Mouse (Mus musculus) lung, postnatal 0 days (tissue): ENCODE results near the gene Ilf2. TPM values are rescaled to one million over a fixed set of nuclear protein-coding genes. Genes with fewer than 3 reads are reported as not detected.

Experiments used
- ATAC-seq: fragments of 200-750 bp; cut with Nextera tagmentation; 2 replicates; pipeline ENCODE4 v1.8.0; 2017; ENCODE audit warnings: moderate library complexity
- DNase-seq: peaks from one replicate; pipeline ENCODE4 v3.0.0-alpha.2; 2016; ENCODE audit warnings: low spot score
- H3K27ac ChIP-seq: fragments of 300-500 bp; sonication (generic); 2 replicates; pipeline ENCODE4 v1.5.1; 2014; ENCODE audit warnings: antibody characterized with exemption, mild to moderate bottlenecking, low read length, mixed read lengths
- H3K27me3 ChIP-seq: fragments of 300-500 bp; sonication (generic); replicated peaks from 2 replicates; pipeline ENCODE4 v1.6.1; 2014; ENCODE audit warnings: low read length, mixed read lengths; ENCODE audit not compliant: insufficient read depth
- H3K36me3 ChIP-seq: fragments of 300-500 bp; sonication (generic); 2 replicates; pipeline ENCODE4 v1.6.1; 2014; ENCODE audit warnings: low read length, mixed read lengths; ENCODE audit not compliant: insufficient read depth
- H3K4me1 ChIP-seq: fragments of 300-500 bp; sonication (generic); 2 replicates; pipeline ENCODE4 v1.6.1; 2014; ENCODE audit warnings: antibody characterized with exemption, low read depth, low read length, mixed read lengths; ENCODE audit not compliant: insufficient read depth
- H3K4me2 ChIP-seq: fragments of 300-500 bp; sonication (generic); replicated peaks from 2 replicates; pipeline ENCODE4 v1.6.1; 2014; ENCODE audit warnings: low read depth, mild to moderate bottlenecking, low read length, moderate library complexity, mixed read lengths
- H3K4me3 ChIP-seq: fragments of 300-500 bp; sonication (generic); 2 replicates; pipeline ENCODE4 v1.5.1; 2014; ENCODE audit warnings: low read depth, low read length
- H3K9ac ChIP-seq: fragments of 300-500 bp; sonication (generic); replicated peaks from 2 replicates; pipeline ENCODE4 v1.6.1; 2014; ENCODE audit warnings: low read depth, mild to moderate bottlenecking
- H3K9me3 ChIP-seq: fragments of 300-500 bp; sonication (generic); 2 replicates; pipeline ENCODE4 v1.6.1; 2016; ENCODE audit warnings: low read length, mixed read lengths
- CTCF ChIP-seq: IDR thresholded peaks from 2 replicates; pipeline ENCODE4 v1.5.1; 2016; ENCODE audit warnings: antibody characterized with exemption, mild to moderate bottlenecking
- EP300 ChIP-seq: IDR thresholded peaks from 2 replicates; pipeline ENCODE4 v1.6.1; 2016; ENCODE audit warnings: antibody characterized with exemption, mild to moderate bottlenecking, control low read depth
- WGBS: fragments of 180-500 bp; shearing (Covaris S2); extraction: QIAGEN DNeasy Blood & Tissue Kit; methylation state at CpG from one replicate; pipeline ENCODE4 v1.1.7; 2014; 5-methylcytosine and 5-hydroxymethylcytosine counted together
- polyA plus RNA-seq: library from polyadenylated mRNA; unstranded; fragments of >200 nt; fragmentation: Nextera tagmentation; extraction: Ambion mirVana; gene quantifications from 2 replicates; pipeline ENCODE4 v1.2.1, GENCODE M21; 2015

Ilf2 gene
- polyA plus RNA-seq: 58.4 and 65.8 TPM in 2 replicates

DNA sequence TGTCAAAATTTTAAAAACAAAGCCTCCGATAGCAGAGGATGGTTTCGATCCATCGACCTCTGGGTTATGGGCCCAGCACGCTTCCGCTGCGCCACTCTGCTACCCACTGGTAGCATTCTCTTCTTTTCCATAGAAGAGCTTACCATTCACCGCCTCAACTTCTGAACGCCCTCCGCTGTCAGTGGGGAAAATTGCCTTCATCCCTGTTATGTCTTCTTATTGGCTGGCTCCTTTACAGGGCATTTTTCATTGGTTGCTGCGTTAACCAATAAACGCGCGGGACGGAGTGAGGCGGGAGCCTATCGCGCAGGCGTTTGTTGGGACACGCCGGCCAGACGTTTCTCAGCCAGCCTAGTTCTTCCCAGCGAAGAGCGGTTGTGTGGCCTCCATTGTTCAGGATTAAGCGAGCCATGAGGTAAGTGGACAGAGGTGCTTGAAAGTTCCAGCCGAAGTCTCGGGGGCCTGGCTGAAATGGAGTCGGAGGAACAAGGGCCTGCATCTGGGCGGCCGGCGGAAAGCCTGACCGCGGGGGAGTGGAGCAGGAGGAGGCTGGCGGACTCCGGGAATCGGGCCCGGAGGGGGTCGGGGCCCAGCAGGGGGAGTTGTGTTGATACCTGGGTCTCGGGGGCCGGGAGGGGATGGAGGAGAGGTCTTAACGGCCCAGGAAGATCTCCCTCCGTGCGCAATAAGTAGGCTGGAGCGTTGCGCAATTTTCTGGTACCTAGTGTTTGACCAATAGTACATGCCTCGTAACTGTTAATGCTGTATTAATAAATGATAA lies at the start of gene Ilf2:
Ilf2 (plus strand) TSS at position 296 of the 781 bp plus-strand sequence.
- H3K36me3 ChIP-seq: no peaks in the 10 kb centered on the region
- TF ChIP-seq CTCF: peak; percentile 79
- peak; percentile 82 for TF ChIP-seq EP300
- no peaks in the 10 kb centered on the region for H3K9me3 ChIP-seq
- peak within 1 kb of the TSS; percentile 93 for H3K27ac ChIP-seq
- H3K4me3 ChIP-seq: peak within 1 kb of the TSS; percentile 86
- peak; percentile 99 for DNase-seq
- peak within 1 kb of the TSS; percentile 67 for H3K4me2 ChIP-seq
- ATAC-seq: peak; percentile 99
- H3K4me1 ChIP-seq: no peaks in the 10 kb centered on the region; the same call in 1 of the 2 replicates
- under 1% methylated on average over 45 of the region's 45 CpGs for WGBS
- H3K27me3 ChIP-seq: no peaks in the 10 kb centered on the region
- peak within 1 kb of the TSS; percentile 85 for H3K9ac ChIP-seq

GRCm38 (mm10) chr3:90427574-90427973 lies 48.4 kb upstream of the Ilf2 start:
- TF ChIP-seq CTCF: no peak
- TF ChIP-seq EP300: no peak
- Histone ChIP-seq H3K27ac (no peak overlapping the region), H3K9me3 (no peaks in the 10 kb centered on the region), H3K9ac (no peak overlapping the region), H3K4me3 (no peak overlapping the region), H3K4me2 (no peak overlapping the region), H3K4me1 (peaks cover 22% of the 10 kb centered on the region; the same call in 1 of the 2 replicates), H3K36me3 (peaks cover 3% of the 10 kb centered on the region; the same call in 1 of the 2 replicates), H3K27me3 (no peaks in the 10 kb centered on the region)
- peak; percentile 23 for DNase-seq
- ATAC-seq: no peak
- WGBS: 100% methylated on average over 1 of the region's 1 CpGs

GRCm38 (mm10) chr3:90428186-90428585 lies 47.7 kb upstream of the Ilf2 start:
- H3K4me1 ChIP-seq: peaks cover 22% of the 10 kb centered on the region; the same call in 1 of the 2 replicates
- no peak overlapping the region for H3K4me2 ChIP-seq
- DNase-seq (peak; percentile 33), ATAC-seq (no peak)
- no peak overlapping the region for H3K27ac ChIP-seq
- H3K9ac ChIP-seq: no peak overlapping the region
- WGBS: 59% methylated on average over 6 of the region's 6 CpGs
- no peak for TF ChIP-seq CTCF
- TF ChIP-seq EP300: no peak
- H3K27me3 ChIP-seq: no peaks in the 10 kb centered on the region
- no peaks in the 10 kb centered on the region for H3K9me3 ChIP-seq
- H3K4me3 ChIP-seq: no peak overlapping the region
- peaks cover under 1% of the 10 kb centered on the region; the same call in 1 of the 2 replicates for H3K36me3 ChIP-seq

DNA sequence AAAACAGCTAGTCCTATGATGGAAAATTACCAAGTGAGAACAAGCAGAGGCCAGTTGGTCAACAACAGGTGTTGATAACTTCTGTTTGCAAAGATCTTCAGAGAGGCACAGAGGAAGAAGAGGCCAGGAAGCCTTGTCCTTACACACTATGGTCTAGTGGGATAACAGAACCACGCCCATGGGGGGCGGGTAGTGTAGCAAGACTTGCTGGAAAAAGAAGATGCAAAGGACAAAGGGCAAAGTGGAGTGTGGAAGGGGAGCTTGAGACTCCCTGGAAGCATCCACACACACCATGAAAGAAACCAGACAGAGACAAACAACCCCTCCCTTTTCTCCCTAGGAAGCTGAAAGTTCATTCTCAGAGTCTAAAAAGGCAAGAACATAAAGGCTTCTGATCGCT lies 46.4 kb upstream of the Ilf2 start:
- ATAC-seq (no peak), DNase-seq (no peak)
- Histone ChIP-seq H3K9me3 (no peaks in the 10 kb centered on the region), H3K36me3 (no peaks in the 10 kb centered on the region), H3K27me3 (no peaks in the 10 kb centered on the region), H3K27ac (no peak overlapping the region), H3K4me3 (no peak overlapping the region), H3K4me1 (peaks cover 25% of the 10 kb centered on the region; the same call in 1 of the 2 replicates), H3K4me2 (no peak overlapping the region), H3K9ac (no peak overlapping the region)
- TF ChIP-seq CTCF (no peak), EP300 (no peak)
- WGBS: 81% methylated on average over 3 of the region's 3 CpGs

- DNase-seq: peak; percentile 11
- ATAC-seq: no peak
- no peak for TF ChIP-seq CTCF
- 26% methylated on average over 2 of the region's 2 CpGs for WGBS
- H3K27ac ChIP-seq: peak overlapping the region; percentile 98; the same call in 1 of the 2 replicates
- peak overlapping the region; percentile 65 for H3K4me3 ChIP-seq
- peak overlapping the region; percentile 92 for H3K4me2 ChIP-seq
- no peak overlapping the region for H3K9ac ChIP-seq
- peaks cover 25% of the 10 kb centered on the region; the same call in 1 of the 2 replicates for H3K4me1 ChIP-seq
- no peaks in the 10 kb centered on the region for H3K9me3 ChIP-seq
- H3K36me3 ChIP-seq: no peaks in the 10 kb centered on the region
- H3K27me3 ChIP-seq: no peaks in the 10 kb centered on the region
Measured at GRCm38 (mm10) chr3:90432348-90432747, 43.6 kb upstream of the Ilf2 start.

DNA sequence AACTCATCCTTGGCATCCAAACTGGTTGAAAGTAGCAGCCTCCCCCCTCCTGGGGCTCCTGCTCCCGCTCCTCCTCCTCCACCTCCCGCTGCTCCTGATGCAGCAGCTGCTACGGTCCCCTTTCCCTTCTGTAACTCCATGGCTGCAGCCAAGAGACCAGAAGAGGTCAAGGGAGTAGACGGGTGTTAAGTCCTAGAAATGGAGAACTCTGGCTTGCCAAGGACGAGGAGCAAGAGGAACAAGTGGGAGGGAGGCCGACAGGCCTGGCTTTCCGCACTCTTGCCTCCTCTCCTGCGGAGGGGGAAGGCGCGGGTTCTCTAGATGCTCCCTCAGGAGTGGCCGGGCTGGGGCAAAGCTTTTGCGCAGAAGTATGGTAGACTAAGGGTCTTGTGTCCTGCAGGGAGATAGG lies 43.1 kb upstream of the Ilf2 start:
- Histone ChIP-seq H3K4me2 (peak overlapping the region; percentile 92), H3K27ac (peak overlapping the region; percentile 98), H3K36me3 (no peaks in the 10 kb centered on the region), H3K27me3 (no peaks in the 10 kb centered on the region), H3K4me3 (peak overlapping the region; percentile 65), H3K9me3 (no peaks in the 10 kb centered on the region), H3K9ac (peak overlapping the region; percentile 78), H3K4me1 (peaks cover 25% of the 10 kb centered on the region; the same call in 1 of the 2 replicates)
- ATAC-seq (peak; percentile 5; the same call in 1 of the 2 replicates), DNase-seq (peak; percentile 59)
- no peak for TF ChIP-seq CTCF
- TF ChIP-seq EP300: no peak
- 2% methylated on average over 12 of the region's 12 CpGs for WGBS
